Mouse (Mus musculus): Measurements from ENCODE around the gene Zdhhc7.

GRCm38 (mm10) chr8:120094801-120095200 lies 6.5 kb downstream of the Zdhhc7 start:
- TF ChIP-seq CTCF (IDR thresholded peaks at IDR 0.05; ENCODE audit: borderline replicate concordance, extremely low read depth, insufficient read depth, insufficient read length) (no peak), POLR2A (IDR thresholded peaks at IDR 0.05; ENCODE audit: borderline replicate concordance, extremely low read depth, insufficient read depth, insufficient read length, poor library complexity, severe bottlenecking) (no peak)

Measured in brain, embryonic 14.5 days (tissue).